Mouse (Mus musculus) midbrain, postnatal 0 days (tissue): ENCODE measurements around the gene Adh4. TPM values are rescaled to one million over a fixed set of nuclear protein-coding genes. Genes with fewer than 3 reads are reported as not detected.

Source experiments
- ATAC-seq: fragments of 200-750 bp; cut with Nextera tagmentation; 2 replicates; pipeline ENCODE4 v1.8.0; 2017; ENCODE audit warnings: moderate number of reproducible peaks, mild to moderate bottlenecking, moderate TSS enrichment, moderate library complexity; ENCODE audit not compliant: low FRiP score
- DNase-seq: peaks from one replicate; pipeline ENCODE4 v3.0.0-alpha.2; 2015; ENCODE audit warnings: low spot score
- H3K27ac ChIP-seq: fragments of 300-500 bp; sonication (generic); 2 replicates; pipeline ENCODE4 v1.5.1; 2014; ENCODE audit warnings: low read depth, mild to moderate bottlenecking, low read length, mixed read lengths
- H3K27me3 ChIP-seq: fragments of 300-500 bp; sonication (generic); 2 replicates; pipeline ENCODE4 v1.6.1; 2014; ENCODE audit warnings: low read length, control low read depth, mixed read lengths; ENCODE audit not compliant: insufficient read depth
- H3K36me3 ChIP-seq: fragments of 300-500 bp; sonication (generic); 2 replicates; pipeline ENCODE4 v1.6.1; 2014; ENCODE audit warnings: low read length, control low read depth, mixed read lengths; ENCODE audit not compliant: insufficient read depth
- H3K4me1 ChIP-seq: fragments of 300-500 bp; sonication (generic); 2 replicates; pipeline ENCODE4 v1.6.1; 2014; ENCODE audit warnings: mild to moderate bottlenecking, control low read depth, antibody characterized with exemption, low read length, mixed read lengths; ENCODE audit not compliant: insufficient read depth
- H3K4me2 ChIP-seq: fragments of 300-500 bp; sonication (generic); 2 replicates; pipeline ENCODE4 v1.6.1; 2014; ENCODE audit warnings: low read depth, mild to moderate bottlenecking, low read length, mixed read lengths; ENCODE audit not compliant: poor library complexity, severe bottlenecking
- H3K4me3 ChIP-seq: fragments of 300-500 bp; sonication (generic); 2 replicates; pipeline ENCODE4 v1.5.1; 2014; ENCODE audit warnings: low read depth, mild to moderate bottlenecking, low read length, moderate library complexity
- H3K9ac ChIP-seq: fragments of 300-500 bp; sonication (generic); replicated peaks from 2 replicates; pipeline ENCODE4 v1.6.1; 2014; ENCODE audit warnings: mild to moderate bottlenecking, low read length, moderate library complexity, mixed read lengths; ENCODE audit not compliant: poor library complexity, severe bottlenecking
- H3K9me3 ChIP-seq: fragments of 300-500 bp; sonication (generic); 2 replicates; pipeline ENCODE4 v1.6.1; 2016; ENCODE audit warnings: low read length, control low read depth
- CTCF ChIP-seq: IDR thresholded peaks from 2 replicates; pipeline ENCODE4 v1.5.1; 2016; ENCODE audit warnings: antibody characterized with exemption, mild to moderate bottlenecking
- WGBS: fragments of 180-500 bp; shearing (Covaris S2); extraction: QIAGEN DNeasy Blood & Tissue Kit; methylation state at CpG from one replicate; pipeline ENCODE4 v1.1.7; 2014; 5-methylcytosine and 5-hydroxymethylcytosine counted together
- polyA plus RNA-seq: library from polyadenylated mRNA; unstranded; fragments of >200 nt; fragmentation: Nextera tagmentation; extraction: Ambion mirVana; gene quantifications from 2 replicates; pipeline ENCODE4 v1.2.1, GENCODE M21; 2015
- total RNA-seq: library from RNA; depleted of rRNA; stranded (reverse); fragments of >200 nt; gene quantifications from 2 replicates; pipeline ENCODE4 v1.2.3, GENCODE M21; 2014; rRNA removed

Gene Adh4
- total and polyA plus RNA-seq, 2 experiments from 2014 or later = not detected

DNA sequence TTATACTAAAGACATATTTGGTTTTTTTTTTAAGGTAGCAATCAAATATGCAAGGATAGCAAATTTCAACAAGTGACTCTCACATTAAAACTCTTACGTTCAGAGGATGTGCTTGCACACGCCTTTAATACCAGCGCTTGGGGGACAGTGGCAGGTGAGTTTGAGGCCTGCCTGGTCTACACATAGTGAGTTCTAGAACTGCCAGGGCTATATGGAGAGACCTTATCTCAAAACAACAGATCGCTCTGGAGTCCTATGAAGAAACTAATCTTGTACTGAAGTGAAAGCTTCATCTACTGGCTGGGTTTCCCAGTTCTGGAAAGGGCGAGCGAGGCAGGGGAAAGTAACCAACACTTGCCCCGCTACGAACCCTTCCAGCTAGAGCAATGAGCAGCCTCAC lies 64.2 kb downstream of the Adh4 start:
- no peak for ATAC-seq
- TF ChIP-seq CTCF = no peak
- Histone ChIP-seq H3K4me3 (no peak overlapping the region), H3K9ac (no peak overlapping the region), H3K9me3 (no peaks in the 10 kb centered on the region), H3K4me2 (no peak overlapping the region), H3K27ac (no peak overlapping the region), H3K27me3 (no peaks in the 10 kb centered on the region), H3K36me3 (peaks cover 7% of the 10 kb centered on the region), H3K4me1 (no peaks in the 10 kb centered on the region)
- WGBS = 98% methylated on average over 8 of the region's 8 CpGs
- DNase-seq = no peak

Other genes starting within 250 kb of the Adh4 start
- gene 4930579F01Rik, start 221.6 kb upstream of the Adh4 start, total RNA-seq = not detected in 2 replicates
- gene 4930579F01Rik, start 221.6 kb upstream of the Adh4 start, polyA plus RNA-seq = not detected in 2 replicates
- gene Adh7, start 197.7 kb upstream of the Adh4 start, total RNA-seq = 0.99 and 3.2 TPM in 2 replicates
- 1.5 and 2.0 TPM in 2 replicates for gene Adh7, start 197.7 kb upstream of the Adh4 start, polyA plus RNA-seq
- gene Adh1, start 154.5 kb upstream of the Adh4 start, total RNA-seq = 0.80 and 4.2 TPM in 2 replicates
- 3.2 and 4.0 TPM in 2 replicates for gene Adh1, start 154.5 kb upstream of the Adh4 start, polyA plus RNA-seq
- not detected in 2 replicates for gene Adh6a, start 102.2 kb upstream of the Adh4 start, total RNA-seq
- not detected in 2 replicates for gene Adh6a, start 102.2 kb upstream of the Adh4 start, polyA plus RNA-seq
- gene Adh6b, start 73.7 kb upstream of the Adh4 start, total RNA-seq = 0.38 and 0.71 TPM in 2 replicates
- 0.15 and 0.20 TPM in 2 replicates for gene Adh6b, start 73.7 kb upstream of the Adh4 start, polyA plus RNA-seq
- 93.2 and 96.8 TPM in 2 replicates for gene Adh5, start 27.6 kb downstream of the Adh4 start, total RNA-seq
- 163 and 176 TPM in 2 replicates for gene Adh5, start 27.6 kb downstream of the Adh4 start, polyA plus RNA-seq
- 50.7 and 60.4 TPM in 2 replicates for gene Metap1, start 74.0 kb downstream of the Adh4 start, total RNA-seq
- 49.8 and 51.0 TPM in 2 replicates for gene Metap1, start 74.0 kb downstream of the Adh4 start, polyA plus RNA-seq
- gene Eif4e, start 110.7 kb downstream of the Adh4 start, total RNA-seq = 91.4 and 104 TPM in 2 replicates
- gene Eif4e, start 110.7 kb downstream of the Adh4 start, polyA plus RNA-seq = 293 and 309 TPM in 2 replicates